Mouse (Mus musculus): ENCODE measurements around the gene Clhc1.
A peak's percentile ranks its signal among the peaks of the same experiment; 100 is the strongest.
"Not testable (repeated sequence)": the region's sequence is repeated elsewhere in the genome, so short reads cannot be mapped to it uniquely, and the experiment has no call there.

The Clhc1 gene

DNA sequence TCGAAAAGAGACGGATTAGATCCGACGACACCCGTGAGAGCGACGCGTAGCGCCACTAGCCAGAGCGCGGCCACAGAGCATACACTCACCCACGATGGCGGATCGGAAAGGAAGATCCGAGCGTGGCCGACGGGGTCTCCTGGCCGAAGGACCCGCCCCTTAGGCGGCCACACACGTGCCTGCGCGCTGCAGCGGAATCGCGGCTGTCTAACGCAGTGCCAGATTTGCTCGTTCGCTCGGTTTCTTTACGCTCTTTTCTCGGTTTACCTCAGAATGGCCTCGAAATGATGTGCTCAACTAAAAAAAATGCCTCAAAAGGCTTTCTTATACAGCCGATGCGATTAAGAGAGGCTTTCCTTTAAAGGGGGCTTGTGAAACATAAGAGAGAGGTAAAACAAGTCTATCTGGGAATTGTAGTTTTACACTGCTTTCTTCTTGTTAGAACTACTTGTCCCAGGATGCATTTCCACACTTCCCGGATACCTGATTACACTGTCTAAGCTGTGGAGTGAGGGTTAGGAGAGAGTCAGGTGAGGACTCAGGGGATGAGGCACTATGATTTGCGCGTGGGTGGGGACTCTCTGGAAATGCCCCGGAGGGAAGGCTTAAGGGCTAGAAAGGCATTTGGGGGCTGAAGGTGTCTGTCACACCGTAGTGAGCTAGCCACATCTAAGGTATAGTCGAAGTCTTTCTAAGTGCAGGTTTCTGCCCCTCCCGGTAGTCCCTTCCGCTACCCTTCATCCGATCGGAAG is at the start of gene Clhc1, which contains the start of gene Rps27a:
Gene Clhc1 (plus strand): TSS at position 199 of the 752 bp plus-strand sequence.
Gene Rps27a (minus strand): TSS at position 358 of the 752 bp plus-strand sequence.
- peak; percentile 90 for DNase-seq

DNA sequence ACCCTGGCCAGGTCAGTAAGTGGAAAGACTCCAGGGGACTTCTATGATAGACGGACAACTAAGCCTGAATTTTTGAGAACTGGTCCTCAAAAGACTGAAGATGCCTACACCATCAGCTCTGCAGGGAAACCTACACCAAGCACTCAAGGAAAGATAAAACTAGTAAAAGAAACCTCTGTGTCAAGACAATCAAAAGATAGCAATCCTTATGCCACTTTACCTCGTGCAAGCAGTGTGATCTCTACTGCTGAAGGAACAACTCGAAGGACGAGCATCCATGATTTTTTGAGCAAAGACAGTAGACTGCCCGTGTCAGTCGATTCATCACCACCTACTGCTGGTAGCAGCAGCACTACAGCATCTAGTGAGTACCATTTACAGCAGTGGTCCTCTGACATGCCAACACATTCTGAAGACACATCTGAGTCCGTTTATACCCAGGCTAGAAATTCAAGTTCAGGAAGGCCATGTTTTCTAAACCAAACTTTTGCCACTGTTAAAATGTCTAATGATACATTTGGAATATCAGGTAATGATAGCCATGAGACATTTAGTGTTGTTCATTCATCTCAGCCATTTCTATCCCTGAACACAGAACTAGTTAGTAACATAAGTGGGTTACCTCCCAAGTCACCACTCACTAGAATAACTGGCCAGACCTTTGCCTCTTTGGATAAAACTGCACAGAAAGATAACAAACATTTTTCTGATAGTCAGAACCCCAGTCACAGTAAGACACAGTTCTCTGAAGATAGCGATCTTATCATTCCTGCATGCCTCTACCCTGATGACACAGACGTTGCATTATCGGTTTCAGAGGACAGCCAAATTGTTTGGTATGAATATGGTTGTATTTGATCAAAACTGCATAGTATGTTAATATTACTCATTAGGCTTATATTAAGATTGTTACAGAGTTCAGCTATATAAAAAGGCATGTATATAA is 43.5 kb upstream of the Clhc1 start:
- no peak for DNase-seq

- DNase-seq, result no peak
These were observed 42.7 kb upstream of the Clhc1 start for GRCm38 (mm10) chr11:29504899-29505625.

DNA sequence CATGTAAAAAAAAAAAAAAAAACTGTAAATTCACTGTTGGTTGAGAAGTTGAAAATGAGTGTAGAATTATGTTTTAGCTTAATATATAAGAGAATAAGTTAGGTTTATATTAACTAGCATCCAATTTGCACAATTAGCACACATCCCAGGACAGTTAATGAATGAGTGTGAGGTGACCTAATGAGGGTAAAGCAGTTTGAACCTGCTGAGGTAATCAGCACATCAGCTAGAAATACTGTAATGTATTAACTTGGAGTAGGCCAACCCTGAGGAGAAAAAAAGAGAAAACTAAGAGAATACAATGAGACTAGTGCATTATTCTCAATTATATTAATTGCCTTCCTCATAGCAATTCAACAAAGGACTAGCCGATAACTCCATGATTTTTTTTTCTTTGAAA is 38.3 kb upstream of the Clhc1 start:
- no peak for DNase-seq

DNA sequence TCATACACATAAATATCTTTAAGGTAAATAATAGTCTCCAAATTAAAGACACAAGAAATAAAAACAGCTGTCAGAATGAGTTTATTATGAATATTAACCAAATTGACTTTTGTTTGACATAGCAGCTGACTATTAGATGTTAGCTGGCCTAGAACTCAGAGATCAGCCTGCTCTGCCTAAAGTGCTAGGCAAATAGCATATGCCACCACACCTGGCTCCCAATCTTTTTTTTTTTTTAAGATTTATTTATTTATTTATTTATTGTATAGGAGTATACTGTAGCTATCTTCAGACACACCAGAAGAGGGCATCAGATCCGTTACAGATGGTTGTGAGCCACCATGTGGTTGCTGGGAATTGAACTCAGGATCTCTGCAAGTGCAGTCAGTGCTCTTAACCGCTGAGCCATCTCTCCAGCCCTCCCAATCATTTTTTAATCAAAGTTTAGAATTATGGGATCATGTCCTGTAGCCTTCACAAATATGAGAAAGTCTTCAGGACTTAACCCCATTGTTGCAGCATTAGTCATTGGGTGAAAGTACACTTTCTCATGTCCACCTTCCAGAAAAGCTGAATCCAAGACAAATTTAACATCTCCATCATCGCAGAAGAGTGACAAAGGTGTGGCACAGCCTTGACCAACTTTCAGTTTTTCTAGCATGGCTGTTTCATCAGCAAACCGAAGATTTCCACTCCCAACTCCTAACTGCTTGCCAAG is 34.8 kb upstream of the Clhc1 start:
- no peak for DNase-seq

DNA sequence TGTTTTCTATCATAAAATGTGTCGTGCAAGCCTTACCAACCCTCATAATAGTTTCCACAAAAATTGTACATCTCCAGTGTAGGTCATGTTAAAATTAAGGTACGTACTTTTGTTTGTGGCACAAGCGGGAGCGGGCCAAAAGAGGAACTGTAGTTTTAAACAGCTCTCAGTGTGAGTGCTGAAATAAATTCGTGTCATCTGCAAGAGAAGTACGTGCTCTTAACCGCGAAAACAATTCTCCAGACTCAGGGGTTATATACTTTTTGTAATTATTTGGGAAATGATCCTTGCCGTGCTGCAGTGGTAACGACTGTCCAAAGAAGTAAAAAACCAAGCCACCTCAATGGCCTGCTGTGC is 33.4 kb upstream of the Clhc1 start:
- DNase-seq, result no peak

- peak; percentile 86 for DNase-seq
These were observed 32.9 kb upstream of the Clhc1 start, which contains the start of gene Prorsd1 for GRCm38 (mm10) chr11:29514682-29515412. Gene Prorsd1 (minus strand): TSS chr11:29515033.

DNA sequence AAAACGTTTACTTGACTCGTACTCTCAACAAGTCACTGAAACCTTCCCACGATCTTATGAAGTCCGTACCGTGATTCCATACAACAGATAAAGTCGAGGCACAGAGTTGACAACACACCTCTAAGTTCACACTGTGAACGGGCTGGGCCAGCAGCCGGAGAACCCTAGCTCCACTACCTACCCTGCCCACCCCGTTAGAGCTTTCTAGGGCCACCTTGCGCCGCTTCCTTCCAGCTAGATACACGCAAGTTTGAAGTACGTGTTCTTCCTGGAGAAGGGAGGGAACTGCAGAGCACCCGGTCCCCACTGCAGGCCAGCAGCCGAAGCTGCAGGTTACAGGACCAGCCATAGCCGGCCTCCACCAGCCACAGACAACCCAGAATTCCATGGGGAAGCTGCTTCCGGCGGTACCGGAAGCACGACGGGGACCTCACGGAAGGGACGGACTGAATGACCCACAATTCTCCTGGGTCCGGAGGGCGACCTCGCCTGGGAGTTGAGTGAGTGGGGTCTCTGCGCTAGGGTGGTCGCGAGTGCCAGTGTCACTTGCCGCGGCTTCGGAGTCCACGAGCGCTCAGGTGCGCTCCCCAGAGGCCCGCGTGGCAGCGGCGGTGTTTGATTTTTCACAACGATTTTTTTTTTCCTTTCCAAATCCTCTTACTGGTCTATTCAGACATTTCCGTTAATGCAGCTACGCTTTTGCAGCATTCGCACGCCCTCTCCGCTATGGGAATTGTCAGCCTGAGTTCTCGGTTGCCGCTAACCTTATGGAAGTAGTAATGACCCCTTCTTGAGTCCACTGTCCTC is 21.6 kb upstream of the Clhc1 start, which contains the start of gene Mtif2:
Gene Mtif2 (plus strand): TSS at position 421 of the 807 bp plus-strand sequence.
- peak; percentile 74 for DNase-seq

GRCm38 (mm10) chr11:29538201-29538600 is 9.5 kb upstream of the Clhc1 start:
- no peak for DNase-seq

- no peak for DNase-seq
These were observed 3.4 kb upstream of the Clhc1 start for GRCm38 (mm10) chr11:29544225-29544945.

DNA sequence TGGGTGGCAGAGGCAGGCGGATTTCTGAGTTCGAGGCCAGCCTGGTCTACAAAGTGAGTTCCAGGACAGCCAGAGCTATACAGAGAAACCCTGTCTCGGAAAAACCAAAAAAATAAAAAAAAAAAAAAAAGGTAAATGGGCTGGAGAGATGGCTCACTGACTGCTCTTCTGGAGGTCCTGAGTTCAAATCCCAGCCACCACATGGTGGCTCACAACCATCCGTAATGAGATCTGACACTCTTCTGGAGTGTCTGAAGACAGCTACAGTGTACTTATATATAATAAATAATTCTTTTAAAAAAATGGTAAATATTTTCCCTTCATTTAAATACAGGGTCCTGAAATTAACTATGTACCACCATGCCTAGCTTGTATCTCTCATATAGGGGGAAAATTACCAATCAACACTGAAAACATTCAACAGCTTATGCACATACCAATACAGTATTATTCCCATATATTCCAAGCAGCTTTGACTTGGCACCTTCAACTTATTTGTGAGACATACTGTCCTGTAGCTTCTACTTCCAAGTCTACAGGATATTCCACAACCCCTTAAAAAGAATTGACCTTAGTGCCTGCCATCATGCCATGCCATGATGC is 2.5 kb upstream of the Clhc1 start:
- not testable (repeated sequence) for DNase-seq

DNA sequence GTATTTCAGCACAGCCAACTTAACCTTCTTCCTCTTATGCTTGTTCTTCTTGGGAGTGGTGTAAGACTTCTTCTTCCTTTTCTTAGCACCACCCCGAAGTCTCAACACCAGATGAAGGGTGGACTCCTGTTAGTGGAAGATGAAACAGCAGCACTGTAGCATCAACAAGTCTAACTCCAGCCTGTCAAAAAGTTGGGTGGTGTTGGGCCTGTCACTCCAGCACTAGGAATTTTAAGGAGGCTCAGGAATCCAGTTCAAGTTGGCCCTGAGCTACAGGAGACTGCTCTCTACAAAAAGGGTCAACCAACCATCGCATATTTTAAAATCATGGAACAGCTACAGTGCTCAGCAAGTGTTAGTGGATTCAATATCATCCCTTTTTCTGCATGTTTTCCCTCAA is 1.5 kb upstream of the Clhc1 start:
- DNase-seq, result not testable (repeated sequence)

DNA sequence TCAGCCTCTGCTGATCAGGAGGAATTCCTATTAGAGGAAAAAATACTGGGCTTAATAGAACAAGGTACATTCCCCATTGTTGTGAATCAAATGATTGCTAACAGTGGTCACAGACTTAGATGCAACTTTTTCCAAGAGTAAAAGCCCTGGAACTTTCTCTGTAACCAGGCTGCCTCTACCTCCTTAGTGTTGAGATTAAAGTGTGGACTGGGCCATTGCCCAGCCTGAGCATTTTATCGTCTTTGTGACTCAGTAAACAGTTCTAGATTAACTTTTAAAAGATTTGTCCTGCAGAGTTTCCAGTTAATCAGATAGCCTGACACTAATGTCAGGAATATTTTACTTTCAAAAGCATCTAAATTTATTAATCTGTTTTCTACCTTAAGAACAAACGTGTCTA is 988 bp upstream of the Clhc1 start:
- DNase-seq, result no peak

DNA sequence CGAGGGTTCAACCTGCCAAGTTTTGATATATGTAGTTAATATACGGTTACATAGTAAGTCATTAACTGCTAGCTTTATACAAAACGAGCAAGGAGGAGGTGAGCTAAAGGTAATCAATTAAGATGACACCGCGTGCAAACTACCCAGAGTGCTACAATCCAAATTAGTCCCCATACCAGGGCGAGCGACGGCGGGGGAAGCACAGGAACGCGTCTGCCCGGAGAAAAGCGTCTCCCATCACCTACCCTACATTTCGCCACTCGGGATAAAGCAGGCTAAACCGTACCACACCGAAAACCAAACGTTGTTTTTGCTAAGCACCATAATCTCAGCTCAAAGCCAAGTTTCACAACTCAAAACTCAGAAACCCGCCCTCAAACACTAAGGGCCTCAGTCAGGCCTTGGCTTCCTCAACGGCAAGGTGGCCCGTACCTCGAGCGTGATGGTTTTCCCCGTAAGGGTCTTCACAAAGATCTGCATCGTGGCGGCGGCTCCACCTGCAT is 450 bp upstream of the Clhc1 start:
- DNase-seq, result no peak

GRCm38 (mm10) chr11:29548504-29549424 is 1.0 kb downstream of the Clhc1 start:
- DNase-seq, result peak; percentile 18

GRCm38 (mm10) chr11:29549425-29549778 is 1.7 kb downstream of the Clhc1 start:
- no peak for DNase-seq

DNA sequence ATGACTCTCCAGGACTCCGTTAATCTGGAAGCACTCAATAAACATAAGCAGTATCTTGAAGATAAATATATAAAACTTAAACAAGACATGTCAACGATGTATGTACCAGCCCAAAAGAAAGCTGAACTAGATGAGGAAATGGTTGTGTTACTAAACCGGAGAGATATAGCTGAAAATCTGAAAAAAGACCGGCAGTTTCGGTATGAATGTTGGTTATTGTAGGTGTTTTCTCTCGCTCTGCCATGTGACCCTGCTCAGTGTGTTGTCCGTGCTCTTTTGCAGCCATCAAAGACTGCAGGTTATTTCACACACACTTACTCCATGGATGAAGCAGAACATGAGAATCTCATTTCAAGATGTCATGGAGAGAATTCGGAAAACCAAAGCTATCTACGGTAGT is 12.7 kb downstream of the Clhc1 start:
- DNase-seq, result no peak

GRCm38 (mm10) chr11:29560990-29561389 is 13.2 kb downstream of the Clhc1 start:
- no peak for DNase-seq

Measured in cerebellum, adult 11-12 months (tissue).